Mouse (Mus musculus) cerebellum, postnatal 14 days (tissue): Measurements from ENCODE around the gene Them5.

Experiments
- DNase-seq, 2 experiments: peaks; one replicate each; pipeline ENCODE4 v3.0.0; 2021; ENCODE audit warnings: mixed read lengths in 2 of 2

Gene Them5

GRCm38 (mm10) chr3:94341959-94342422 lies at the start of gene Them5:
TSS of gene Them5 (plus strand) at chr3:94342099.
- DNase-seq = peak; percentile 40 to 54

DNA sequence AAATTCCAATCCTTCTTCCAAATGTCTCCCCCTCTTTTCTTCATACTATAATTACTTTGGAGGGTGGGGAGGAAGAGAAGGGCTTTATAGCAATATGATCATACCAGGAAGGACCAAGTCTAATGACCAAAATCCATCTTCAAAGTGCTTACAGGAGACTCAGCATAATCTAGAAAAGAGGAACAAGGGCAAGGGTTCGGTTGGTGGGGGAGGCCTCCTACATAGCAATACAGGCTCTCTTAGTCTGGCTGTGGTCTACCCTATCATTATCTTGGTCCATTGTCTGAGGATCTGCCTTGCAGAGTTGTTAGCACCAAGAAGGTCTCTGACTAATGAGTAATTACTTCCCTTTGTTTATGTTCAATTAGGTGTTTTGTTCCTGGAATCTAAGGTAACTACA lies 36.4 kb upstream of the Them5 start:
- no peak for DNase-seq

GRCm38 (mm10) chr3:94306975-94307374 lies 34.9 kb upstream of the Them5 start:
- no peak for DNase-seq

DNA sequence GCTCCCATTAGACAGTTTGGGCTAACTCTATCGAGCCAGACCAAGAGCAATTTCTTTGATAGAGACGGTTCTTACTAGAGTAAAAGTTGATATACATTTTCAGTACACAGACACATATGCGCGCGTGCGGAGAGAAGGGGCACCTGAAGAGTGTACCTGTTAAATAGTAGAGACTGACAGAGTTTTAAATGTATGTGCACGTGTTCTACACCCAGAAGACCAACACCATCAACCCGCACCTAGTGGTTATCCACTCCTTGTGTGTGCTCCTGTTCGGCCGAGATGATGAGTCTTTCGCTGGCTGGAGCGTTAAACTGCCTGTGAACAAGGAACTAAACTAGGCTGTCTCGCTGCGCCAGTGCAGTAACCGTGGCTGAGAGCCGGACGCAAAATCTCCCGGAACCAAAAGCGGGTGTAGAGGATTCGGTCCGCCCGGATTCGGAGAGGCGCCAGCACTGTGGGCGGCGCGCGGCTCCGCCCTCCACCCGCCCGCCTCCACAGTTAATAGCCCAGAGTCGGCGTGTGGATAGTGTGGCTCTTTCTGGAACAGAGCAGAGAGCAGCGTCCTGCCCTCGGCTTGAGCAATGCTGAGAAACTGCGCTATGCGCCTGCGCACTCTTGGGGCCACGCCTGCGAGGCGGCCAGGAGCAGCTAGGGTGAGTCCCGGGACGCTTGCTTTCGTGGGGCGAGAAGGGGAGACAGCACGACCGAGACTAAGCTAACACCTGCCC lies 32.1 kb upstream of the Them5 start, which contains the start of gene Them4:
Them4 (plus strand) TSS at position 457 of the 731 bp plus-strand sequence.
- DNase-seq = peak; percentile 93 to 96

- peak in 1 of 2 experiments; percentile 22 for DNase-seq
Measured at GRCm38 (mm10) chr3:94310491-94310890, 31.4 kb upstream of the Them5 start.

DNA sequence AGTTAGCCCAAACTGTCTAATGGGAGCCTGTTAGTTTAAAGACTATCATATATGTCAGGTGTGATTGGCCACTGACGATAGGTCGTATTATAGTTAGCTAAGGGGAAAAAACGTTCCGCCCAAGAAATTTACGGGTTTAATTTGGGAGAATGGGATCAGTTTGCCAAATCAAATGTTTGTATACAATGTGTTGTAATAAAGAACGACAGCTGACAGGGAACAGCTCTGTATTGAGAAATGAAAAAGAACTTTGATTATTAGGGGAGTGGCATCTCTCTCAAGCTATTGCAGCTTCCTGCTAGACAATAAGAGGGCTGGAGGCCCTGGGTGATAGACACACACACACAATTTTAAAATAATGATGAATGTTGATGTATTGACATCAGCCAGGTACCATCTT lies 31.0 kb upstream of the Them5 start:
- no peak for DNase-seq

DNA sequence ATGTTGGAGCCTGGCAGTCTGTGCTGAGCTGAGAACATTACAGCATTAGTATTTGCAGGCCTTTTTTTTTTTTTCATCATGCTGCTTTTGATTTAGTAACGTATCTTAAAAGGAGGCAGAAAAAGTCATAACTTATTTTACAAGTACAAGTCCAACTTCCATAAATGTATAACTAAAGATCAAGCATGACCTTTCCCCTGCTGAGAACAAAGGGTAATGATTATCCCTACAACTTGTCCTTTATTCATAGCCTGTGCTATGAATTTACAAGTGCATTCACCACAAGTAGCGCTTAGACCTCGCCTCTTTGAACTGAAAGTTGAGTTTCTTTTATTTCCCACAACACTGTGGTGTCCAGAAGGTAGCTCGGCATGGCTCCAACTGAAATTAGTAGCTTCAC lies 30.5 kb upstream of the Them5 start:
- peak; percentile 13 to 19 for DNase-seq

DNA sequence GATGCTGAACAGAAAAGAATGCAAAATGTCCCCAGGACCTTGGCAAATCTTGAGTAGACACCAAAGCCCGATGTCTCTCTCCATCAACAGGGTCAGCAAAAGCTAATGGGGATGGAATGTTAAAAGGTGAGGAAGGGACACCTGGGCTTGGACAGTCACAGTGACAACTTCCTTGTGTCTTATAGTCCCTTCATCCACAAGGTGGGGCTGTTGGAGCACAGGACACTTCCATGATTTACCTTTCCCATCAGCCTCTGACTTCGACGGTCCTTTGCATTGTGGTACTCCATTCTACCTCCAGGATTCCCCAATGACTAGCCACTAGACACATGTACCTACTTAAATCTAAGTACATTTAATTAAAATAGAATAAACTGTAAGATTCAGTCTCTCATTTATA lies 13.2 kb upstream of the Them5 start:
- DNase-seq = peak in 1 of 2 experiments; percentile 38

- no peak for DNase-seq
Measured at GRCm38 (mm10) chr3:94334442-94334841, 7.5 kb upstream of the Them5 start.

DNA sequence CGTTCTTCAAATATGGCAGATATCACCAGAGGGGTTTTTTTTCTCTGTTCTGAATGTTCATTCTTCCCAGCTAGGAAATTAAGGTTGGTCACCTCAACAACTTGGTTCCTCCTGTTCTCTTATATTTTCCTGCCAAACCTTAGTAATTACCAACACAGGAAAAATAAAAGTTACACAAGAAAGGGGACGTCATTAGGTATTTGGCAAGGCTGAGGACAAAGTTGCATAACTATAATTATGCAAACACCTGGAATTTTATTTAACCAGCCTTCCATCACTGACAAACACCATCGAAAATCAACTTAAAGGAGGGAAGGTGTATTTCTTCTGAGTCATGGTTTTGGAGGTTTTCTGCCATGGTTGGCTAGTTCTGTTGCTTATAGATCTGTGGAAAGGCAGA lies 3.4 kb upstream of the Them5 start:
- no peak for DNase-seq

GRCm38 (mm10) chr3:94342552-94342951 lies 653 bp downstream of the Them5 start:
- no peak for DNase-seq

GRCm38 (mm10) chr3:94344182-94344581 lies 2.3 kb downstream of the Them5 start:
- DNase-seq = no peak

GRCm38 (mm10) chr3:94344897-94345296 lies 3.0 kb downstream of the Them5 start:
- DNase-seq = no peak

DNA sequence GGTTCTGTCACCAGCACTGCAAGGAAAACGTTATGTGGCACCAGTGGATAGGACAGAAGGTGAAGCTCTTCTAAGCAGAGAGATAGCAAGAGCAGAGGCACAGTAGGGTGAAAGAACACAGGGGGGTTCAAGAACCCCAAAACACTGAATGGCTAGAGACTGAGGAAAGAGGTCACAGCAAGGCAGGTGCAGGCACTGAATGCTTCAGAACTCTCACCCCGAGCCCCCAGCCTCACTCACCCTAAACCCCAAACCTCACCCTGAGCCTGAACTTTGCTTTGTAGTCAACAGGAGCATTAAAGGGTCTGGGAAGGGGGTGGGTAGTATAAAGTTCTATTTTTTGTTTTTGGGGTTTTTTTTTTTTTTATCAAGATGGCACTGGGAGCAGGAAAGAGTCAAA lies 6.2 kb downstream of the Them5 start:
- no peak for DNase-seq

DNA sequence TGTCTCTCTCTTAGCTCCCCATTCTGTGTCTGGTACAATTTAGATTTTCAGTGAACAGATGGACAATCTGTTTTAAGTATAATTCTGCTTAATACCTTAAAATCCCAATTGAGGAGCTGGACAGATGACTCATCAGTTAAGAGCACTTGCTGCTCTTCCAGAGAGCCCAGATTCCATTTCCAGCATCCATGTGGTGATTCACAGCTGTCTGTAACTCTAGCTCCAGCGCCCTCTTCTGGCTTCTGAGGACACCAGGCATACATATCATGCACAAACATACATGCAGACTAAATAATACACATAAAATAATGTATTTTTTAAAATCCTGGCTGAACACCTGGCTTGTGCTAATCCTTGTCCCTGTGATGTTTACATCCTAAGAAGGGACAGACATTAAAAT lies 18.9 kb downstream of the Them5 start:
- DNase-seq = peak in 1 of 2 experiments; percentile 46

DNA sequence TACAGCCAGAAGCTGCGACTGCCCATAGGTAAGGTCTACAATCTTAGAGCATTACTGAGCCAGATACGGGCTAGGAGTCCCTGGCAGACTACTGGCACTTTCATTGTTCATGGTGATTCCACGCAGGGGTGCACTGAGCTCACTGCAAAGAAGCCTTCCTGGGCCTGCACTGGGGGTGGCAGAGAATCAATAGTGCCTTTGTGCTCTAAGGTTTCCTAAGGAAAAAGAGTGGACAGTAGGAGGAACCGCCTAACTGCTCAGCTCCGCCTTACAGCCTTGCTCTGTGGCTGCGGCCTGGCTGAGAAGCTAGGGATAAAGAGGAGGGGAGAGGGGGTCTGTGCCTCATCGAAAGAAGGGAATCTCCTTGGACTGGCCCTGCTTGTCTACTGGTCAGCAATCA lies 20.2 kb downstream of the Them5 start, which contains the start of gene C2cd4d:
C2cd4d (plus strand) TSS at position 301 of the 400 bp plus-strand sequence.
- no peak for DNase-seq

- peak; percentile 70 to 72 for DNase-seq
Measured at GRCm38 (mm10) chr3:94363291-94364153, 21.6 kb downstream of the Them5 start.

DNA sequence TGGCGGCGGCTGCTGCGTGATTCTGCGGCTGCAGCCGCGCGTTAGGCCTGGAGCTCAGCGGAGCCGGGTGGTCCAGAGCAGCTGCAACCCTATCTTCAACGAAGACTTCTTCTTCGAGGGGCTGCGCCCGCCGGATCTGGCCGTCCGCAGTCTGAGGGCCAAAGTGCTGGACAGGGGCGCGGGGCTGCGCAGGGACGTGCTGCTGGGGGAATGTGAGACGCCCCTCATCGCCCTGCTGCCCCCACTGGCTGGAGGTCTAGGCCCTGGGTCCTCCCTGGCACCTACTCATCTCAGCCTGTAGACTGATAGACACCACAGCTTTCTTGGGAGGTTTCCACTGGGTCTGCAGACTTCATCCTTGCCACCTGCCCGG lies 22.2 kb downstream of the Them5 start:
- DNase-seq = peak in 1 of 2 experiments; percentile 57

- peak; percentile 89 to 92 for DNase-seq
Measured at GRCm38 (mm10) chr3:94366761-94367160, 24.9 kb downstream of the Them5 start.

GRCm38 (mm10) chr3:94367511-94367910 lies 25.6 kb downstream of the Them5 start:
- no peak for DNase-seq

DNA sequence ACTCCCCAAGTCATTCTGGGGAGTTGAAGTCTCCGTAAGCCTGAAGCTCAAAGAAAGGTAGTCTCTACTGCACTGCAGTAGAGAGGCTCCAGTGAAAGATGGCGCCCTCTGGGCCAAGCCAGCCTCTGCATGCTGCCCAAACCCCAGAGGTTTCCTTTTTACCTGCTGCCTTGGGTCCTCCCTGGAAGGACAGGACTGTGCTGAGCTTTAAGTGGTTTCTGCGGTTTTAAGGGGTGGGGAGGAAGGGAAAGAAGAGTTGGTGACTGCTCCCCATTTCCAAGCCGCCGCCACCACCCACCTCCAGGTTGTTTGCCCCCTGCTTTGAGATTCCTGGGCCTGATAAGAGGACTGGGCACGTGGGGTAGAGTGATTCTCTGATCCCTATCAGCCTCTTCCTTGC lies 26.7 kb downstream of the Them5 start:
- no peak for DNase-seq

DNA sequence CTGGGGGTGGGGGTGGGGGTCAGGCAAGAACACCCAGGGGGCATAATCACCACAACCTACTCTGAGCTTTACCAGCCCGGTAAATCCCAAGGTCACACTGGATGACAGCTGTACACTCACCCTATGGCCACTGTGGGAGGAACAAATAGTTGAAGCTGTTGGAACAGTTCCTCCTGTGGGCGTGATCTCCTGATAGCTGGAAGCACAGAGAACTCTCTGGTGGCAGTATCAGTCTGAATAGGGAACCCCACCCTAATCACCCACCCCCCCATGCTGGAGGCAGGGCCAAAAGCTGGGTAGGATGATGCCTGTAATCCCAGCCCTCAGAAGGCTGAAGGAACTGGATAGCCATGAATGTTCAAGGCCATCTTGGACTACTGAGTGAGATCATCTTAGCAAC lies 27.8 kb downstream of the Them5 start:
- no peak for DNase-seq

GRCm38 (mm10) chr3:94371637-94372036 lies 29.7 kb downstream of the Them5 start:
- peak; percentile 77 to 92 for DNase-seq

- no peak for DNase-seq
Measured at GRCm38 (mm10) chr3:94372038-94372437, 30.1 kb downstream of the Them5 start.
